Mouse (Mus musculus) liver, postnatal 0 days (tissue): ENCODE results near the gene Mapkapk3. TPM values are rescaled to one million over a fixed set of nuclear protein-coding genes. Genes with fewer than 3 reads are reported as not detected.
A peak's percentile ranks its signal among the peaks of the same experiment; 100 is the strongest.

Source experiments
- ATAC-seq: fragments of 200-750 bp; cut with Nextera tagmentation; 2 replicates; pipeline ENCODE4 v1.8.0; 2017; ENCODE audit warnings: mild to moderate bottlenecking, moderate library complexity
- DNase-seq: peaks from one replicate; pipeline ENCODE4 v3.0.0-alpha.2; 2016
- H3K27ac ChIP-seq: fragments of 300-500 bp; sonication (generic); 2 replicates; pipeline ENCODE4 v1.5.1; 2014; ENCODE audit warnings: antibody characterized with exemption, moderate library complexity, mild to moderate bottlenecking, low read depth
- H3K27me3 ChIP-seq: fragments of 300-500 bp; sonication (generic); 2 replicates; pipeline ENCODE4 v1.6.1; 2014; ENCODE audit warnings: low read length, control low read depth, mixed read lengths; ENCODE audit not compliant: insufficient read depth
- H3K36me3 ChIP-seq: fragments of 300-500 bp; sonication (generic); replicated peaks from 2 replicates; pipeline ENCODE4 v1.6.1; 2014; ENCODE audit warnings: mild to moderate bottlenecking, control low read depth, low read length, moderate library complexity, mixed read lengths; ENCODE audit not compliant: insufficient read depth
- H3K4me1 ChIP-seq: fragments of 300-500 bp; sonication (generic); 2 replicates; pipeline ENCODE4 v1.6.1; 2014; ENCODE audit warnings: antibody characterized with exemption, mild to moderate bottlenecking, control low read depth; ENCODE audit not compliant: insufficient read depth
- H3K4me2 ChIP-seq: fragments of 300-500 bp; sonication (generic); 2 replicates; pipeline ENCODE4 v1.6.1; 2014; ENCODE audit warnings: low read depth, mild to moderate bottlenecking, low read length, moderate library complexity, mixed read lengths
- H3K4me3 ChIP-seq: fragments of 300-500 bp; sonication (generic); 2 replicates; pipeline ENCODE4 v1.5.1; 2014; ENCODE audit warnings: low read depth, low read length
- H3K9ac ChIP-seq: fragments of 300-500 bp; sonication (generic); replicated peaks from 2 replicates; pipeline ENCODE4 v1.6.1; 2014; ENCODE audit warnings: mild to moderate bottlenecking, moderate library complexity
- H3K9me3 ChIP-seq: fragments of 300-500 bp; sonication (generic); 2 replicates; pipeline ENCODE4 v1.6.1; 2016; ENCODE audit warnings: mild to moderate bottlenecking, control low read depth, low read length, mixed read lengths
- CTCF ChIP-seq: sonication (generic); IDR thresholded peaks from 2 replicates; pipeline ENCODE4 v1.5.1; 2016; ENCODE audit warnings: antibody characterized with exemption, low read depth
- EP300 ChIP-seq: IDR thresholded peaks from 2 replicates; pipeline ENCODE4 v1.6.1; 2016; ENCODE audit warnings: antibody characterized with exemption, low read depth, mild to moderate bottlenecking
- WGBS: fragments of 180-500 bp; shearing (Covaris S2); extraction: QIAGEN DNeasy Blood & Tissue Kit; methylation state at CpG from one replicate; pipeline ENCODE4 v1.1.7; 2014; ENCODE audit not compliant: insufficient replicate concordance; 5-methylcytosine and 5-hydroxymethylcytosine counted together
- polyA plus RNA-seq: library from polyadenylated mRNA; unstranded; fragments of >200 nt; fragmentation: Nextera tagmentation; extraction: Ambion mirVana; gene quantifications from 2 replicates; pipeline ENCODE4 v1.2.1, GENCODE M21; 2015

Mapkapk3 gene
- polyA plus RNA-seq, 1 experiment from 2014 or later: 8.3 TPM

- Histone ChIP-seq H3K4me1 (peaks cover 62% of the 10 kb centered on the region), H3K9ac (no peak overlapping the region; the same call in 1 of the 2 replicates), H3K27me3 (no peaks in the 10 kb centered on the region), H3K36me3 (peaks cover 33% of the 10 kb centered on the region), H3K27ac (no peak overlapping the region), H3K9me3 (no peaks in the 10 kb centered on the region), H3K4me3 (peak overlapping the region; percentile 81; the same call in 1 of the 2 replicates), H3K4me2 (peak overlapping the region; percentile 94)
- no peak for ATAC-seq
- WGBS: 90% methylated on average over 30 of the region's 30 CpGs
- no peak for DNase-seq
- no peak for TF ChIP-seq CTCF
- no peak for TF ChIP-seq EP300
These were observed 10.7 kb upstream of the Mapkapk3 start for GRCm38 (mm10) chr9:107300224-107300973.

GRCm38 (mm10) chr9:107299783-107300182 lies 10.1 kb upstream of the Mapkapk3 start:
- H3K4me3 ChIP-seq: peak overlapping the region; percentile 81; the same call in 1 of the 2 replicates
- no peaks in the 10 kb centered on the region for H3K27me3 ChIP-seq
- WGBS: 92% methylated on average over 7 of the region's 7 CpGs
- H3K4me2 ChIP-seq: peak overlapping the region; percentile 94
- TF ChIP-seq CTCF (no peak), EP300 (no peak)
- no peak for ATAC-seq
- H3K4me1 ChIP-seq: peaks cover 59% of the 10 kb centered on the region
- no peak for DNase-seq
- H3K27ac ChIP-seq: no peak overlapping the region
- peak overlapping the region; percentile 48; the same call in 1 of the 2 replicates for H3K9ac ChIP-seq
- H3K9me3 ChIP-seq: no peaks in the 10 kb centered on the region
- H3K36me3 ChIP-seq: peaks cover 33% of the 10 kb centered on the region

DNA sequence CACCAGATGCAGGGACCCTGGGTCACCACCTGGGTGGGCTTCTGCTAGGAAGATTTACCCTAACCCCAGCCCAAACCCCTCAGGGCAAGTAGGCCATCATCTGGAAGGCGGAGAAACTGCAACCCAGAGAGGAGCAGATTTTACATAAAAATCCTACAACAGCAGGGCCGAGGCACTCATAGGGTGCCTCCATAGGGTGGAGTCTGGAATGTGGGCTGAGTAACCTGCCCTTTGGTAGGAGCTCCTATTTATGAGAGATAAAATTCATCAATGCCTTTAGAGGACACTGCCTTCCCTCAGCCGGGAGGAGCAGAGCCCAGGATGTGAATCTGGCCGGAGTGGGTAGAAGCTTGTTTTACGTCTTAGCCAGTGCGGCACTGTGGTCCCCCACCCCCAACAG lies 9.2 kb upstream of the Mapkapk3 start:
- DNase-seq (no peak), ATAC-seq (no peak)
- Histone ChIP-seq H3K9ac (peak overlapping the region; percentile 82), H3K4me2 (peak overlapping the region; percentile 94), H3K4me1 (peaks cover 55% of the 10 kb centered on the region), H3K36me3 (peaks cover 33% of the 10 kb centered on the region), H3K4me3 (peak overlapping the region; percentile 81), H3K27ac (peak overlapping the region; percentile 94), H3K9me3 (no peaks in the 10 kb centered on the region), H3K27me3 (no peaks in the 10 kb centered on the region)
- TF ChIP-seq EP300 (no peak), CTCF (peak; percentile 6; the same call in 1 of the 2 replicates)
- WGBS: 70% methylated on average over 6 of the region's 6 CpGs

DNA sequence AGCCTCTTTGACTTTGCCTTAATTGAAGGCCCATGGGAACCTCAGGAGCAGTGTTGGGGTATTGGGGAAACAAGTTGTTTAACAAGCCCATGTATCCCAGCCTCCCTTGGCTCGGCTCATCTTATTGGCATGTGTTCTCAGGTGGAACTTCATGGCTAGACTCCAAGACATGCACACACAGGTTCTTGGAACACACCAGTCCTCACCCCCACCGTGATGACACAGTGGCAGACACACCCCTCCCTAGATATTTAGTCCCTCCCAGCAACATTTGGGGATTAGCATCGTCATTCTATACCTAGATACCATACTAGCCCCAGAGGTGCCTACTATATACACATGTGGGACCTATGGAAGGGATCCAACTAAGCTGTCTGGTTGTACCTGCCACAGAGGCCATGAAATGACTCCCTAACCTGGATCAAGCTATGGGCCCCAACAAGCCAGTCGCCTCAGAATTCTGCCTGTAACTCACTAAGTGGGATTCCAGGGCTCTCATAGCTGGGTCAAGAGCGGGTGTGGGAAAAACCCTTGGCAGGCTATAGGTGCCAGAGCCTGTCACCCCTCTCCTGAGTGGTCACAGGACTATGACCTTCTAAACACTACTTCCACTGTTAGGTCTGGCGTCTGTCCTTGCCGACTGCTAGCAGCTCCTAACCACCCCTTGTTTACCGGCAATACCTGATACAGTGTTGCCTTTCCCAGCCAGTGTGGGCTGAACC lies 8.5 kb upstream of the Mapkapk3 start:
- TF ChIP-seq EP300: no peak
- no peak for TF ChIP-seq CTCF
- Histone ChIP-seq H3K27ac (peak overlapping the region; percentile 94), H3K27me3 (no peaks in the 10 kb centered on the region), H3K4me2 (peak overlapping the region; percentile 94), H3K4me3 (peak overlapping the region; percentile 81), H3K4me1 (peaks cover 48% of the 10 kb centered on the region), H3K9me3 (no peaks in the 10 kb centered on the region), H3K36me3 (peaks cover 29% of the 10 kb centered on the region), H3K9ac (peak overlapping the region; percentile 82)
- WGBS: 59% methylated on average over 8 of the region's 8 CpGs
- peak; percentile 20 for ATAC-seq
- peak; percentile 63 for DNase-seq

DNA sequence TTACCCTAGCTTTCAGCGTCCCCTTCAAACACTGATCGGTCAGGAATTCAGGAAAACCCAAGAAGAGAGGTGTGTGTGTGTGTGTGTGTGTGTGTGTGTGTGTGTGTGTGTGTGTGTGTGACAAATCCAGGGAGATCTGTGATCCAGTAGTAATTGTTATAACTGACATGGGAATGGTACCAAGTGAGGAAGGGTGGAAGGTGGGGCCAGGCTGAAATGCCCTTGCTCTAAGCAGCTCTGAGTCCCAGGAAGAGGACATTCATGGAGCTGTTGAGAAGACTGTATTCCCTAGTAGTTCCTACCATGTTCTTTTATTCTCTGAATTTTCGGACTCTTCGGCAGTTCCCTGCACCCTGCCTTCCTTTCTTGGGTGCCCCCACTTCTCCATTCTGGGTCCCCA lies 8.0 kb upstream of the Mapkapk3 start:
- peaks cover 43% of the 10 kb centered on the region for H3K4me1 ChIP-seq
- ATAC-seq (no peak), DNase-seq (no peak)
- H3K27ac ChIP-seq: peak overlapping the region; percentile 94
- no peaks in the 10 kb centered on the region for H3K9me3 ChIP-seq
- H3K4me2 ChIP-seq: peak overlapping the region; percentile 94
- peak overlapping the region; percentile 81 for H3K4me3 ChIP-seq
- no peak for TF ChIP-seq EP300
- no peak for TF ChIP-seq CTCF
- H3K36me3 ChIP-seq: peaks cover 28% of the 10 kb centered on the region
- H3K27me3 ChIP-seq: no peaks in the 10 kb centered on the region
- 75% methylated on average over 4 of the region's 4 CpGs for WGBS
- peak overlapping the region; percentile 82 for H3K9ac ChIP-seq

DNA sequence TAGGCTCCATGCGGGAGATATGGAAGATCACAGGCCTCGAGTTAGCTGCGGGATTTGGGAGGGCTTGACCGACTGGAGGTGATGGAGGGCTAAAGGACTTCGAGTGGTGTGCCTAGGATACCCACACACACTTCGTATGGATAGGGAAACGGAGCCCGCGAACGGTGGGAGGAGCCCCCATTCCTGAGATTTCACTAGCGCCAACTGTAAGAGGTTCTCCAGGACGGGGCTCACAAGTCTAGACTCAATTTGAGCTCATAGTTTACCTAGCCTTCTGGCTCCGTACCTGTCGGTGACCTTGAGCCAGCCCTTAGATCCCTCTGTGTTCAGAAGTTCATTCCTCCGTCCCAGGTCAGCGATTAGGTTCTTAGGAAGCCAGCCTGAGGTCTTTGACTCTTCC lies 7.4 kb upstream of the Mapkapk3 start:
- Histone ChIP-seq H3K4me1 (peaks cover 37% of the 10 kb centered on the region), H3K27me3 (no peaks in the 10 kb centered on the region), H3K9ac (peak overlapping the region; percentile 82), H3K9me3 (no peaks in the 10 kb centered on the region), H3K4me2 (peak overlapping the region; percentile 94), H3K27ac (peak overlapping the region; percentile 94), H3K4me3 (peak overlapping the region; percentile 81), H3K36me3 (peaks cover 24% of the 10 kb centered on the region)
- no peak for TF ChIP-seq CTCF
- no peak for TF ChIP-seq EP300
- ATAC-seq (no peak), DNase-seq (no peak)
- WGBS: 10% methylated on average over 16 of the region's 16 CpGs
